Mouse (Mus musculus): ENCODE data around the gene Cep152.

Gene Cep152

GRCm38 (mm10) chr2:125624837-125625351 is at the start of gene Cep152:
Gene Cep152, minus strand, starts transcription at chr2:125625113.
- DNase-seq (ENCODE audit: low spot score): peak; percentile 98

GRCm38 (mm10) chr2:125672957-125673631 is 48.2 kb upstream of the Cep152 start, which contains the start of gene Eid1:
Gene Eid1, plus strand, starts transcription at chr2:125673095.
- DNase-seq (ENCODE audit: low spot score): peak; percentile 76

- no peak for DNase-seq (ENCODE audit: low spot score)
Measured at GRCm38 (mm10) chr2:125672568-125672956, 47.6 kb upstream of the Cep152 start.

- DNase-seq (ENCODE audit: low spot score): peak; percentile 41
Measured at GRCm38 (mm10) chr2:125670846-125671245, 45.9 kb upstream of the Cep152 start.

- DNase-seq (ENCODE audit: low spot score): no peak
Measured at GRCm38 (mm10) chr2:125667721-125668120, 42.8 kb upstream of the Cep152 start.

GRCm38 (mm10) chr2:125667184-125667583 is 42.3 kb upstream of the Cep152 start:
- no peak for DNase-seq (ENCODE audit: low spot score)

- DNase-seq (ENCODE audit: low spot score): no peak
Measured at GRCm38 (mm10) chr2:125666668-125667067, 41.8 kb upstream of the Cep152 start.

- DNase-seq (ENCODE audit: low spot score): no peak
Measured at GRCm38 (mm10) chr2:125665909-125666308, 41.0 kb upstream of the Cep152 start.

- no peak for DNase-seq (ENCODE audit: low spot score)
Measured at GRCm38 (mm10) chr2:125665213-125665612, 40.3 kb upstream of the Cep152 start.

- no peak for DNase-seq (ENCODE audit: low spot score)
Measured at GRCm38 (mm10) chr2:125662517-125662916, 37.6 kb upstream of the Cep152 start.

GRCm38 (mm10) chr2:125661156-125661555 is 36.2 kb upstream of the Cep152 start:
- peak; percentile 8 for DNase-seq (ENCODE audit: low spot score)

GRCm38 (mm10) chr2:125660537-125661130 is 35.7 kb upstream of the Cep152 start:
- DNase-seq (ENCODE audit: low spot score): peak; percentile 46

- peak; percentile 87 for DNase-seq (ENCODE audit: low spot score)
Measured at GRCm38 (mm10) chr2:125659823-125660536, 35.1 kb upstream of the Cep152 start.

- no peak for DNase-seq (ENCODE audit: low spot score)
Measured at GRCm38 (mm10) chr2:125655391-125655790, 30.5 kb upstream of the Cep152 start.

GRCm38 (mm10) chr2:125653286-125653685 is 28.4 kb upstream of the Cep152 start:
- no peak for DNase-seq (ENCODE audit: low spot score)

- no peak for DNase-seq (ENCODE audit: low spot score)
Measured at GRCm38 (mm10) chr2:125651563-125651962, 26.6 kb upstream of the Cep152 start.

GRCm38 (mm10) chr2:125650742-125651352 is 25.9 kb upstream of the Cep152 start:
- DNase-seq (ENCODE audit: low spot score): no peak

- no peak for DNase-seq (ENCODE audit: low spot score)
Measured at GRCm38 (mm10) chr2:125650038-125650437, 25.1 kb upstream of the Cep152 start.

GRCm38 (mm10) chr2:125644912-125645311 is 20.0 kb upstream of the Cep152 start:
- no peak for DNase-seq (ENCODE audit: low spot score)

GRCm38 (mm10) chr2:125637331-125637730 is 12.4 kb upstream of the Cep152 start:
- no peak for DNase-seq (ENCODE audit: low spot score)

GRCm38 (mm10) chr2:125630010-125630409 is 5.1 kb upstream of the Cep152 start:
- DNase-seq (ENCODE audit: low spot score): no peak

GRCm38 (mm10) chr2:125628487-125628886 is 3.6 kb upstream of the Cep152 start:
- DNase-seq (ENCODE audit: low spot score): no peak

Measured in embryo, embryonic 10.5 days (tissue).